Mouse (Mus musculus): ENCODE measurements around the gene Cyb5b.

DNA sequence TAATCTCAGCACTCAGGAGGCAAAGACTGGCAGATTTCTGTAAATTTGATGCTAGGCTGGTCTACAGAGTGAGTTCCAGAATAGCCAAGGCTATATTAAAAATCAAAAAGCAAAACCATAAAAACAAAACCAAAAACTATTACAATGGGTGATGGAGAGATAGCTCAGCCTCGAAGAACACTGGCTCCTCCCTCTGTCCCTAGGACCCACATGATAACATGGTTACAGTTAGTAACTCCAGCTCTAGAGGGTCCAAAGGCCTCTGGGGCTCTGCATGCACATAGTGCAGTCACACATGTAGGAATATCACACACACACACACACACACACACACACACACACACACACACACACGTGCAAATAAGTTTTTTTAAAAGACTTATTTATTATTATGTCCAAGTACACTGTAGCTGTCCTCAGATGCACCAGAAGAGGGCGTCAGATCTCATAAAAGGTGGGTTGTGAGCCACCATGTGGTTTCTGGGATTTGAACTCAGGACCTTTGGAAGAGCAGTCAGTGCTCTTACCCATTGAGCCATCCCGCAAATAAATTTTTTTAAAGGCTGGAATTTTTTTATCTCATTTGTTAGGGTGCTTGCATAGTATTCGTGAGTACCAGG is 40.5 kb upstream of the Cyb5b start:
- TF ChIP-seq POLR2A (IDR thresholded peaks at IDR 0.05; ENCODE audit: low read depth, low read length) (no peak), CTCF (IDR thresholded peaks at IDR 0.05; ENCODE audit: extremely low read depth, insufficient read depth, insufficient read length, insufficient replicate concordance) (no peak)
